Mouse (Mus musculus): Measurements from ENCODE around the gene Mlf1. TPM values are rescaled to one million over a fixed set of nuclear protein-coding genes. Genes with fewer than 3 reads are reported as not detected.

Mlf1 gene
- polyA plus RNA-seq, 2 experiments, result 0.81 to 1.3 TPM

DNA sequence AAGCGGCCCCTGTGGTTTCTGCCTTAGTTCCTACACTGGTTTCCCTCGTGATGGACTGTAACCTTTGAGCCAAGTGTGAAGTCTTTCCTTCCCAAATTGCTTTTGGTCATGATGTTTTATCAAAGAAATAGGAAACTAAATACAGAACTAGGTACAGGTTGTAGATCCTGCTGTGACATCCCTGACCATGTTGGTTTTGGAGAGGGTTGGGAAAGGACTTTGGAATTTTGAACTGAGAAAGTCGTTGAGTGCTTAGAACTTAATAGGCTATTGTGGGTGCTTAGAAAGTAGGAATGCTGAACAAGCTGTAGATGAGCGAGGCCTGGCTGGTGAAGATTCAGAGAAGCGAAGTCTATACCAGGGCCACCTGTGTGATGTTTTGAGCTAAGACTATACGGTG lies 60.1 kb downstream of the Mlf1 start:
- H3K27ac ChIP-seq, result no peak overlapping the region
- no peak for DNase-seq (ENCODE audit: low read depth in 3 of 3, low spot score in 3 of 3)
- H3K9me3 ChIP-seq (ENCODE audit: control insufficient read depth, low read length), result no peaks in the 10 kb centered on the region
- 77% methylated on average over 6 of the region's 6 CpGs for WGBS (ENCODE audit: insufficient replicate concordance)
- ATAC-seq (ENCODE audit: insufficient read depth), result no peak
- no peaks in the 10 kb centered on the region for H3K27me3 ChIP-seq (ENCODE audit: control insufficient read depth, insufficient read depth, low read length)
- H3K4me1 ChIP-seq (replicated peaks; ENCODE audit: control insufficient read depth in 2 of 2, insufficient read depth in 2 of 2, low read length in 1 of 2), result peaks cover 4 to 8% of the 10 kb centered on the region in 2 experiments
- H3K36me3 ChIP-seq (replicated peaks; ENCODE audit: control insufficient read depth, insufficient read depth, low read depth), result peaks cover 23% of the 10 kb centered on the region
- TF ChIP-seq CTCF (IDR thresholded peaks at IDR 0.05; ENCODE audit: low read depth) (no peak), EP300 (IDR thresholded peaks at IDR 0.05; ENCODE audit: low read depth) (no peak)
- H3K4me2 ChIP-seq (ENCODE audit: low read depth), result no peak overlapping the region
- H3K9ac ChIP-seq (replicated peaks), result no peak overlapping the region
- H3K4me3 ChIP-seq (ENCODE audit: insufficient read depth in 1 of 2, low read depth in 2 of 2, low read length in 2 of 2), result no peak overlapping the region

DNA sequence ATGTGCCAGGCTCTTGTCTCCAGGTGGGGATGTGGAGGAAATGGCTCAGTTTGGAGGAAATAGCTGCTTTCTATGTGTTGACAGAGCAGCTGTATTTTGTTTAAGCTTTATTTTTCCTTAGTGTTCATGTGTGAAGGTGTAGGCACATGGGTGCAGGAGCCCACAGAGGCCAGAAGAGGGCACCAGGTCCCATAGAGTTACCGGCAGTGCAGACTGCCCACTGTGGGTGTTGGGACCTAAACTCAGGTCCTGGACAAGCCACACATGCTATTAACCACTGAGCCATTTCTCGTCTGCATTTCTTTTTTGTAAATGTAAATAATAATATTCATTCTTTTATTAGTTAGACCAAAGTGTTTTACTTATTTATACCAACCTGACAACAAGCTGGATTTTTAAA lies 73.2 kb downstream of the Mlf1 start:
- no peak overlapping the region for H3K4me3 ChIP-seq (ENCODE audit: insufficient read depth in 1 of 2, low read depth in 2 of 2, low read length in 2 of 2)
- no peak overlapping the region for H3K4me2 ChIP-seq (ENCODE audit: low read depth)
- ATAC-seq (ENCODE audit: insufficient read depth) (no peak), DNase-seq (ENCODE audit: low read depth in 3 of 3, low spot score in 3 of 3) (no peak)
- no peaks in the 10 kb centered on the region for H3K4me1 ChIP-seq (replicated peaks; ENCODE audit: control insufficient read depth in 2 of 2, insufficient read depth in 2 of 2, low read length in 1 of 2)
- WGBS (ENCODE audit: insufficient replicate concordance), result 84% methylated on average over 2 of the region's 2 CpGs
- no peak overlapping the region for H3K9ac ChIP-seq (replicated peaks)
- H3K9me3 ChIP-seq (ENCODE audit: control insufficient read depth, low read length), result no peaks in the 10 kb centered on the region
- H3K27ac ChIP-seq, result no peak overlapping the region
- peaks cover 9% of the 10 kb centered on the region for H3K36me3 ChIP-seq (replicated peaks; ENCODE audit: control insufficient read depth, insufficient read depth, low read depth)
- TF ChIP-seq CTCF (IDR thresholded peaks at IDR 0.05; ENCODE audit: low read depth) (peak; percentile 39), EP300 (IDR thresholded peaks at IDR 0.05; ENCODE audit: low read depth) (no peak)
- no peaks in the 10 kb centered on the region for H3K27me3 ChIP-seq (ENCODE audit: control insufficient read depth, insufficient read depth, low read length)

Other genes with a start within 250 kb of the Mlf1 start
- not detected in 2 replicates for gene Gm17402, start 1.1 kb downstream of the Mlf1 start, polyA plus RNA-seq (2012; rRNA removed)
- gene Gm17402, start 1.1 kb downstream of the Mlf1 start, polyA plus RNA-seq (2014; fragmentation: Nextera tagmentation; extraction: Ambion mirVana), result not detected in 2 replicates
- 8.5 and 17.0 TPM in 2 replicates for gene Gfm1, start 56.0 kb downstream of the Mlf1 start, polyA plus RNA-seq (2012; rRNA removed)
- gene Gfm1, start 56.0 kb downstream of the Mlf1 start, polyA plus RNA-seq (2014; fragmentation: Nextera tagmentation; extraction: Ambion mirVana), result 32.6 and 37.8 TPM in 2 replicates
- gene Lxn, start 89.8 kb downstream of the Mlf1 start, polyA plus RNA-seq (2012; rRNA removed), result 2.4 and 4.1 TPM in 2 replicates
- 9.9 and 10.2 TPM in 2 replicates for gene Lxn, start 89.8 kb downstream of the Mlf1 start, polyA plus RNA-seq (2014; fragmentation: Nextera tagmentation; extraction: Ambion mirVana)
- gene Rarres1, start 141.4 kb downstream of the Mlf1 start, polyA plus RNA-seq (2012; rRNA removed), result 1.3 TPM in 2 replicates
- gene Rarres1, start 141.4 kb downstream of the Mlf1 start, polyA plus RNA-seq (2014; fragmentation: Nextera tagmentation; extraction: Ambion mirVana), result 1.5 and 2.2 TPM in 2 replicates
- gene Mfsd1, start 208.6 kb downstream of the Mlf1 start, polyA plus RNA-seq (2012; rRNA removed), result 10.6 and 11.6 TPM in 2 replicates
- 25.9 and 29.4 TPM in 2 replicates for gene Mfsd1, start 208.6 kb downstream of the Mlf1 start, polyA plus RNA-seq (2014; fragmentation: Nextera tagmentation; extraction: Ambion mirVana)

All from liver, embryonic 14.5 days (tissue).